Mouse (Mus musculus): Measurements from ENCODE around the gene Six6. TPM values are rescaled to one million over a fixed set of nuclear protein-coding genes. Genes with fewer than 3 reads are reported as not detected.

Gene Six6
- polyA plus RNA-seq, 1 experiment from 2014 or later, result not detected

DNA sequence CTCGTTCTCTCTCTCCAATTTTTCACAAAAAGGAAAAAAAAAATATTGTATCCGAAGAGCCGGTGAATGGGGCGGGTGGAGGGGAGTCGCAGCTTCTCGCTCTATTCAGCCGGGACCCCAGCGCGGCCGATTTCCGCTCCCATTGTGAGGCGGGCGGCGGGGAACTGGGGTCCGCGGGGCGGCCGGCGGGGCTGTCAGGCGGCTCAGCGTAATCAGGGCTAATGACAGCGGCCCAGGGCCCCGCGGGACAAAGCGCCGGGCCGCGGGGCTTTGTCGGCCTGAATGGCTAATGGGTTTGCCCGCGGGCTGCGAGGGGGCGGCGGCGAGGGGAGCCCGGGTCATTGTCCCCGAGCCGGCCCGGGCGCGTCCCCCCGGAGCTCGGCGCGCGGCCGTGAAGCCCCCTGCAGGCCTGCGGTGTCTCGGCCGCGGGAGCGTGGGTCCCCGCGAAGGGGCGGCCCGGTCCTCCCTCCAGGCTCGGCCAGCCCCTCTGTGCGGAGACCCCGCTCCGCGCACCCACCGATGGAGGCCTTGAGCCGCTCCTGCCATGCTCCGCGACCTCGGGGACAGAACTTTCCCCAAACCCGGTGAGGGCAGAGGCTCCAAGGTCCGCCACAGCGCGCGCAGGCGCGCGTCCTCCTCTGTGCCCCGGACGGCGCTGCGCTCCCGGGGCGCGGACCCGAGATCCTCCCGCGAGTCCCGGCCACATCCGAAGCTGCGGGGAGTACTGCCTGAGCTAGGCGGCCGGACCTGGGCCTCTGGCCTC, 5.8 kb downstream of the Six6 start:
- DNase-seq (peak; percentile 26), ATAC-seq (ENCODE audit: insufficient read depth) (peak; percentile 31; the same call in 1 of the 2 replicates)
- H3K4me1 ChIP-seq (ENCODE audit: insufficient read depth), result no peaks in the 10 kb centered on the region
- H3K9me3 ChIP-seq (ENCODE audit: low read depth, low read length), result no peaks in the 10 kb centered on the region
- H3K36me3 ChIP-seq (ENCODE audit: insufficient read depth), result no peaks in the 10 kb centered on the region
- no peak for TF ChIP-seq CTCF (IDR thresholded peaks at IDR 0.05; ENCODE audit: low read depth)
- no peak overlapping the region for H3K27ac ChIP-seq (ENCODE audit: low read depth)
- H3K4me2 ChIP-seq, result peak overlapping the region; percentile 63
- H3K4me3 ChIP-seq (ENCODE audit: low read depth, low read length), result peak overlapping the region; percentile 37
- peaks cover 92% of the 10 kb centered on the region for H3K27me3 ChIP-seq (ENCODE audit: insufficient read depth, low read length)
- no peak overlapping the region for H3K9ac ChIP-seq
- WGBS, result under 1% methylated on average over 87 of the region's 89 CpGs

DNA sequence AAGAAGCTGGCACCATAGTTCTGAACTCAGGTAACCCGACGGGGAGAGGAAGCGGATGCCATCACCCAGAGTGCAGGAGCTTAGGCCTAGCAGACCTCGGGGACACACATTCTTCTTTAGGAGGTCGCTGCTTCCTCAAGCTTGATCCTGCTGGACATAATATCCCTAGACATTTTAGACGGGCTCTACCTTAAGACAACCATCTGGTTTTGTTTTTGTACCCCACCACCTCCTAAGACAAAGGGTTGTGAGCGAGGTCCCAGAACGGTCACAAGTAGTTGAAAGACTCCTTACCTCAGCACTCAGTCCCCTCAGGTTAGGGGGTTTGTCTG, 6.3 kb downstream of the Six6 start:
- TF ChIP-seq CTCF (IDR thresholded peaks at IDR 0.05; ENCODE audit: low read depth), result no peak
- no peak overlapping the region for H3K9ac ChIP-seq
- H3K4me2 ChIP-seq, result peak overlapping the region; percentile 63; the same call in 1 of the 2 replicates
- DNase-seq (no peak), ATAC-seq (ENCODE audit: insufficient read depth) (no peak)
- H3K36me3 ChIP-seq (ENCODE audit: insufficient read depth), result no peaks in the 10 kb centered on the region
- no peaks in the 10 kb centered on the region for H3K4me1 ChIP-seq (ENCODE audit: insufficient read depth)
- H3K27ac ChIP-seq (ENCODE audit: low read depth), result no peak overlapping the region
- H3K4me3 ChIP-seq (ENCODE audit: low read depth, low read length), result peak overlapping the region; percentile 37; the same call in 1 of the 2 replicates
- peaks cover 90% of the 10 kb centered on the region for H3K27me3 ChIP-seq (ENCODE audit: insufficient read depth, low read length)
- 3% methylated on average over 8 of the region's 8 CpGs for WGBS
- no peaks in the 10 kb centered on the region for H3K9me3 ChIP-seq (ENCODE audit: low read depth, low read length)

DNA sequence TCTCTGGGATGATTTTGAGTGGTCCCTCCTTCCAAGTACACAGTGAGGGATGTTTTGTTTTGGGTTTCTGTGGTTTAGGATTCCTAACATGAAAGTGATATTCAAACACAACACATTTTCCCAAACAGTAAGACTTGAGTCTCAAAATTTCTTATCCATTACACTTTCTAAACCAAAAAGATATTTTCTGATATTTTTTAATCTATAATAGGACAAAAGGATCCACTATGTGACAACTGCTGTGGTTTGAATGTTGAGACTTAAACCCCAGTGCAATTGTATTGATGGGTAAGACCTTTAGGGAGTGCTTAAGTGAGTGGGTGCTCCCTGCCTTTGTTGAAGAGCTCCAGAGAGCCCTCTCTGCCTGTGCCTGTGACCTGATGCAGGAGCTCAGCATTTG, 7.1 kb downstream of the Six6 start:
- no peak overlapping the region for H3K9ac ChIP-seq
- H3K4me3 ChIP-seq (ENCODE audit: low read depth, low read length), result no peak overlapping the region
- no peak for TF ChIP-seq CTCF (IDR thresholded peaks at IDR 0.05; ENCODE audit: low read depth)
- peaks cover 82% of the 10 kb centered on the region for H3K27me3 ChIP-seq (ENCODE audit: insufficient read depth, low read length)
- no peak for DNase-seq
- no peaks in the 10 kb centered on the region for H3K9me3 ChIP-seq (ENCODE audit: low read depth, low read length)
- ATAC-seq (ENCODE audit: insufficient read depth), result no peak
- no peaks in the 10 kb centered on the region for H3K4me1 ChIP-seq (ENCODE audit: insufficient read depth)
- no peaks in the 10 kb centered on the region for H3K36me3 ChIP-seq (ENCODE audit: insufficient read depth)
- H3K27ac ChIP-seq (ENCODE audit: low read depth), result no peak overlapping the region
- no peak overlapping the region for H3K4me2 ChIP-seq

DNA sequence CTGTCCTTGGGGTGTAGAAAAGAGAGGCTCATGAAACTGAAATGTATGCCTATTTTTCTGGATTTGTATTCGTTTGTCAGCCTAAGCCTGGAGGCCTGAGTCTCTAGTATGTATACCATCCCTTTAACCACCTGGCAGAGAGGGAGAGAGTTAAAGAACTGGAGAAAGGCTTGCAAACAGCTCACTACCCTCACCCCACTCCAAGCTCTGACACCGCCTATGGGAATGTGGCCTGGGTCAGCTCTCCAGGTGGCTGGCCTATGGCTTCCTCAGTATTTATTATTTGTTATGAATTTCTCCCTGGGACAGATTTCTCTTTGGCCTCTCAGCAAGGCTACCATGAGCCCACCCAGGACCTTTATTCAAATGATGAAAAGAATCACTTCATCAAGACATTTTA, 7.6 kb downstream of the Six6 start:
- H3K27me3 ChIP-seq (ENCODE audit: insufficient read depth, low read length), result peaks cover 77% of the 10 kb centered on the region
- ATAC-seq (ENCODE audit: insufficient read depth) (no peak), DNase-seq (no peak)
- no peak overlapping the region for H3K4me3 ChIP-seq (ENCODE audit: low read depth, low read length)
- H3K27ac ChIP-seq (ENCODE audit: low read depth), result no peak overlapping the region
- no peaks in the 10 kb centered on the region for H3K36me3 ChIP-seq (ENCODE audit: insufficient read depth)
- WGBS, result 16% methylated on average over 2 of the region's 2 CpGs
- H3K4me1 ChIP-seq (ENCODE audit: insufficient read depth), result no peaks in the 10 kb centered on the region
- no peaks in the 10 kb centered on the region for H3K9me3 ChIP-seq (ENCODE audit: low read depth, low read length)
- H3K4me2 ChIP-seq, result no peak overlapping the region
- no peak for TF ChIP-seq CTCF (IDR thresholded peaks at IDR 0.05; ENCODE audit: low read depth)
- H3K9ac ChIP-seq, result no peak overlapping the region

DNA sequence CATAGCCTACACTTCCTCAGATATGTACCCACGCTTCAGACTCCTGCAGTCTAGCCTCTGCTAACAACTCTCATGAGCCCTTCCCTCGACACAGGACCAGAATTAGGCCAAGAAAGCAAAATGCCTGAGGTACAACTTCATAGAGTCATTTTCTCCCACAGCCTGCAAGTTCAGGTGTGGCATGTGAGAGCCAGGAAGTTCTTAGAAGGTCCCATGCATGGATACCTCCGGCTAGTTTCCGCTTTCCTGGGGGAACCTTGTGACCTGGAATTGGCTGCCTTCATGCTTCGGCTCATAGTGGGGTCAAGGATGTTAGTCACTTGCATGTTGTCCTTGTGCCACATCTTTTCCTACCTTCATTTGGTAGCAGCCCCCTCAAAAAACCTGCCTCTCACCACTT, 13.4 kb downstream of the Six6 start:
- H3K4me2 ChIP-seq, result no peak overlapping the region
- peaks cover 33% of the 10 kb centered on the region; the same call in 1 of the 2 replicates for H3K27me3 ChIP-seq (ENCODE audit: insufficient read depth, low read length)
- TF ChIP-seq CTCF (IDR thresholded peaks at IDR 0.05; ENCODE audit: low read depth), result no peak
- DNase-seq, result no peak
- H3K27ac ChIP-seq (ENCODE audit: low read depth), result no peak overlapping the region
- no peak for ATAC-seq (ENCODE audit: insufficient read depth)
- 73% methylated on average over 5 of the region's 5 CpGs for WGBS
- no peaks in the 10 kb centered on the region for H3K9me3 ChIP-seq (ENCODE audit: low read depth, low read length)
- no peaks in the 10 kb centered on the region for H3K36me3 ChIP-seq (ENCODE audit: insufficient read depth)
- H3K9ac ChIP-seq, result no peak overlapping the region
- H3K4me3 ChIP-seq (ENCODE audit: low read depth, low read length), result no peak overlapping the region
- no peaks in the 10 kb centered on the region for H3K4me1 ChIP-seq (ENCODE audit: insufficient read depth)

DNA sequence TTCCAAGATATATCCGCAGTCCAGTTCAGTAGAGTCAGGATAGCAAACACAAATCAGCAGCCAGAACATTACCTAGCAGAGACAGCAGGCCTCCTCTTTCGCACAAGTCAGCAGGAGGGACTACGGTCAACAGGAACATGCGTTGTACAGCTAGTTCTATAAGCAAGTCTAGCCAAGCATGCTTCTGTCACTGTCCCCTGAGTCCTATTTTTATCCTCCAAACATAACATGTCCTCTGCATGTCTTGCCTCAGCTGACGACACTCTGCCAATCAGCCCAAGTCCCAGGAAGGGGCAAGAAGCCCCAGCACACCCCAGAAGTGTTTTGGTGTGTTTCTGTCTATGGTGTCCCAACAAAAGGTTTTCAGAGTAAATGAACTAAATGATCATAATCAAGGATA, 14.2 kb downstream of the Six6 start:
- Histone ChIP-seq H3K9ac (no peak overlapping the region), H3K4me1 (ENCODE audit: insufficient read depth) (no peaks in the 10 kb centered on the region), H3K27ac (ENCODE audit: low read depth) (no peak overlapping the region), H3K27me3 (ENCODE audit: insufficient read depth, low read length) (peaks cover 31% of the 10 kb centered on the region; the same call in 1 of the 2 replicates), H3K4me3 (ENCODE audit: low read depth, low read length) (no peak overlapping the region), H3K4me2 (no peak overlapping the region), H3K9me3 (ENCODE audit: low read depth, low read length) (no peaks in the 10 kb centered on the region), H3K36me3 (ENCODE audit: insufficient read depth) (no peaks in the 10 kb centered on the region)
- no peak for ATAC-seq (ENCODE audit: insufficient read depth)
- WGBS, result 80% methylated on average over 5 of the region's 5 CpGs
- TF ChIP-seq CTCF (IDR thresholded peaks at IDR 0.05; ENCODE audit: low read depth), result no peak
- DNase-seq, result no peak

DNA sequence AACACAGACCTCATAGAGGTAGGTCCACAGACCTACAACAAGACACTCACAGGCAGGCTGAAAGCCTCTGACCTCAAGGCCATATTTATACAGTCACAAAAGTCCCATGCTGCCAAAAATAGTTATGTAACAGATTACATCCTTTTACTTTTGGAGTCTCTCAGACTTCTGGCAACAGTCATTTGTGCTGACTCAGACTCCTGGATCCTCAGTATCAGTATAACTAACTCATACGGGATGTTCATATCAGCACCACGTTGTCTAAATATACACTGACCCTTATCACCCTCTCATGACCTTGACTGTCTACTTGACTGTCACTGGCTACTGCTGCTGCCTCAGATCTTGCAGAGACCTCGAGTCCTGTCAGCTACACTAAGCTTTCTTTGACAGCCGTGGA, 15.2 kb downstream of the Six6 start:
- Histone ChIP-seq H3K4me2 (no peak overlapping the region), H3K9me3 (ENCODE audit: low read depth, low read length) (no peaks in the 10 kb centered on the region), H3K27ac (ENCODE audit: low read depth) (no peak overlapping the region), H3K9ac (no peak overlapping the region), H3K36me3 (ENCODE audit: insufficient read depth) (no peaks in the 10 kb centered on the region), H3K4me3 (ENCODE audit: low read depth, low read length) (no peak overlapping the region), H3K27me3 (ENCODE audit: insufficient read depth, low read length) (peaks cover 21% of the 10 kb centered on the region; the same call in 1 of the 2 replicates), H3K4me1 (ENCODE audit: insufficient read depth) (no peaks in the 10 kb centered on the region)
- WGBS, result 31% methylated on average over 4 of the region's 4 CpGs
- TF ChIP-seq CTCF (IDR thresholded peaks at IDR 0.05; ENCODE audit: low read depth), result no peak
- ATAC-seq (ENCODE audit: insufficient read depth) (no peak), DNase-seq (no peak)
